Comparison of ENCODE assay signal across 23 mouse cellular contexts in genomic region chr9:50298389-50298788, GRCm38 (mm10). TPM values are rescaled to one million over a fixed set of nuclear protein-coding genes. Genes with fewer than 3 reads are reported as not detected.
DNase-seq lines count a peak whose midpoint lies in the region; ATAC-seq and TF ChIP-seq lines count a peak whose summit lies in the region.
"Had no signal": no experiment of that assay in that cellular context is flagged by ENCODE, and none has a peak within 500 bp of the region (broad histone marks: within the 10 kb centered on the region; RNA-seq: fewer than 3 reads in every experiment).

No protein-coding gene starts in this region.

- ATAC-seq in forebrain, embryonic 14.5 days, result no peak
- no peak for ATAC-seq in forebrain, postnatal 0 days
- ATAC-seq in lung, embryonic 14.5 days (ENCODE audit: insufficient read depth), result peak; percentile 94
- ATAC-seq in megakaryocyte, adult 5-6 weeks (ENCODE audit: poor library complexity, severe bottlenecking), result peak; percentile 79
- ATAC-seq: hindbrain, embryonic 16.5 days; midbrain, embryonic 13.5 days had no signal

- no peaks in the 10 kb centered on the region for H3K27me3 ChIP-seq in forebrain, embryonic 14.5 days (replicated peaks; ENCODE audit: control insufficient read depth, insufficient read depth, low read length)
- H3K27me3 ChIP-seq in forebrain, postnatal 0 days (ENCODE audit: insufficient read depth, low read length), result no peaks in the 10 kb centered on the region
- H3K27me3 ChIP-seq in lung, embryonic 14.5 days (ENCODE audit: insufficient read depth, low read length), result no peaks in the 10 kb centered on the region
- H3K27me3 ChIP-seq in CH12.LX (replicated peaks), result no peaks in the 10 kb centered on the region
- H3K27me3 ChIP-seq: embryonic facial prominence, embryonic 13.5 days; heart, embryonic 13.5 days; liver, embryonic 13.5 days; midbrain, embryonic 13.5 days; neural tube, embryonic 15.5 days had no signal

- TF ChIP-seq CTCF in forebrain, postnatal 0 days (IDR thresholded peaks at IDR 0.05; ENCODE audit: low read depth), result no peak
- TF ChIP-seq CTCF in lung, embryonic 14.5 days (IDR thresholded peaks at IDR 0.05; ENCODE audit: low read depth), result no peak
- no peak for TF ChIP-seq CTCF in CH12.LX (conservative IDR thresholded peaks at IDR 0.05 in 1 of 2, IDR thresholded peaks at IDR 0.05 in 1 of 2; ENCODE audit: low read depth in 2 of 2, low read length in 2 of 2)

- 64% methylated on average over 2 of the region's 2 CpGs for WGBS in forebrain, embryonic 14.5 days
- 57% methylated on average over 2 of the region's 2 CpGs for WGBS in forebrain, postnatal 0 days
- WGBS in lung, embryonic 14.5 days, result 11% methylated on average over 2 of the region's 2 CpGs

- dilution Hi-C loops in CH12.LX (cut with MboI; ENCODE audit: extremely low pct_ligation_motif_present, extremely low pct_unique_long_range_greater_than_20kb, low sequenced_read_pairs), result no loop called here

- TF ChIP-seq EP300 in CH12.LX (IDR thresholded peaks at IDR 0.05; ENCODE audit: low read length), result no peak

- no peaks in the 10 kb centered on the region for H3K36me3 ChIP-seq in forebrain, embryonic 14.5 days (ENCODE audit: control insufficient read depth, insufficient read depth, low read length)
- no peaks in the 10 kb centered on the region for H3K36me3 ChIP-seq in forebrain, postnatal 0 days (ENCODE audit: insufficient read depth)
- no peaks in the 10 kb centered on the region for H3K36me3 ChIP-seq in lung, embryonic 14.5 days (ENCODE audit: insufficient read depth)
- no peaks in the 10 kb centered on the region for H3K36me3 ChIP-seq in CH12.LX (replicated peaks in 1 of 2; ENCODE audit: control insufficient read depth in 1 of 2, insufficient read depth in 1 of 2, low read length in 1 of 2)
- H3K36me3 ChIP-seq: embryonic facial prominence, embryonic 13.5 days; heart, embryonic 13.5 days; liver, embryonic 13.5 days; midbrain, embryonic 13.5 days; neural tube, embryonic 15.5 days had no signal

- TF ChIP-seq RAD21 in CH12.LX (IDR thresholded peaks at IDR 0.05; ENCODE audit: low read depth, low read length), result no peak

- H3K4me1 ChIP-seq in forebrain, embryonic 14.5 days (ENCODE audit: control insufficient read depth, insufficient read depth, low read length), result no peaks in the 10 kb centered on the region
- peaks cover 15% of the 10 kb centered on the region for H3K4me1 ChIP-seq in forebrain, postnatal 0 days (ENCODE audit: insufficient read depth)
- peaks cover under 1% of the 10 kb centered on the region; the same call in 1 of the 2 replicates for H3K4me1 ChIP-seq in lung, embryonic 14.5 days (ENCODE audit: insufficient read depth)
- H3K4me1 ChIP-seq in CH12.LX (ENCODE audit: control insufficient read depth in 1 of 2, insufficient read depth in 2 of 2), result peaks cover 0 to 16% of the 10 kb centered on the region in 2 experiments; a peak in 2 of 4 replicates
- H3K4me1 ChIP-seq: liver, embryonic 13.5 days had no signal

- 0 out of 2 replicates have a peak, but pooled peaks cover 4% of the 10 kb centered on the region for H3K9me3 ChIP-seq in forebrain, embryonic 14.5 days (replicated peaks; ENCODE audit: control insufficient read depth, low read length)
- H3K9me3 ChIP-seq in forebrain, postnatal 0 days (ENCODE audit: low read length), result no peaks in the 10 kb centered on the region
- no peaks in the 10 kb centered on the region; the same call in 1 of the 2 replicates for H3K9me3 ChIP-seq in lung, embryonic 14.5 days (ENCODE audit: low read depth, low read length)
- H3K9me3 ChIP-seq in CH12.LX (replicated peaks; ENCODE audit: low read length), result peaks cover 3% of the 10 kb centered on the region
- H3K9me3 ChIP-seq: embryonic facial prominence, embryonic 13.5 days; liver, embryonic 13.5 days; midbrain, embryonic 13.5 days; neural tube, embryonic 15.5 days had no signal

- no peak for TF ChIP-seq POLR2A in CH12.LX (IDR thresholded peaks at IDR 0.05; ENCODE audit: low read depth, low read length)

- H3K27ac ChIP-seq in forebrain, embryonic 14.5 days (ENCODE audit: low read depth, low read length), result no peak overlapping the region
- H3K27ac ChIP-seq in forebrain, postnatal 0 days (ENCODE audit: low read depth, low read length), result no peak overlapping the region
- H3K27ac ChIP-seq in lung, embryonic 14.5 days (ENCODE audit: low read depth), result no peak overlapping the region
- no peak overlapping the region for H3K27ac ChIP-seq in CH12.LX (ENCODE audit: insufficient read depth, low read depth)
- H3K27ac ChIP-seq: embryonic facial prominence, embryonic 13.5 days; heart, embryonic 13.5 days; liver, embryonic 13.5 days; macrophage; midbrain, embryonic 13.5 days; neural tube, embryonic 15.5 days had no signal

- no peak overlapping the region for H3K4me2 ChIP-seq in forebrain, embryonic 14.5 days (ENCODE audit: low read length)
- H3K4me2 ChIP-seq in forebrain, postnatal 0 days (ENCODE audit: low read depth), result no peak overlapping the region
- no peak overlapping the region for H3K4me2 ChIP-seq in lung, embryonic 14.5 days
- H3K4me2 ChIP-seq in CH12.LX (ENCODE audit: insufficient read depth, low read depth, poor library complexity, severe bottlenecking), result no peak overlapping the region
- H3K4me2 ChIP-seq: embryonic facial prominence, embryonic 13.5 days; heart, embryonic 13.5 days; liver, embryonic 13.5 days; midbrain, embryonic 13.5 days; neural tube, embryonic 15.5 days had no signal

- H3K9ac ChIP-seq in forebrain, embryonic 14.5 days (ENCODE audit: low read length), result no peak overlapping the region
- no peak overlapping the region for H3K9ac ChIP-seq in forebrain, postnatal 0 days
- no peak overlapping the region for H3K9ac ChIP-seq in lung, embryonic 14.5 days
- no peak overlapping the region for H3K9ac ChIP-seq in CH12.LX (ENCODE audit: insufficient read depth, low read depth)
- H3K9ac ChIP-seq: embryonic facial prominence, embryonic 13.5 days; heart, embryonic 13.5 days; liver, embryonic 13.5 days; midbrain, embryonic 13.5 days; neural tube, embryonic 15.5 days had no signal

- DNase-seq in forebrain, embryonic 14.5 days (ENCODE audit: low spot score), result peak; percentile 51
- DNase-seq in forebrain, postnatal 0 days, result no peak
- DNase-seq in lung, embryonic 14.5 days, result peak; percentile 93
- no peak for DNase-seq in lung, postnatal 36 days
- DNase-seq in CH12.LX (ENCODE audit: extremely low read depth), result peak; percentile 50
- DNase-seq in left cerebral cortex, adult 18-20 months (ENCODE audit: low spot score in 2 of 2), result no peak
- DNase-seq in testis, postnatal 14 days (ENCODE audit: low spot score), result no peak
- DNase-seq: adrenal gland, adult 2 months; cerebellum, adult 18-20 months; gastrocnemius, postnatal 36 days; heart, postnatal 4 days; kidney, adult 8-10 months; layer of hippocampus, postnatal 36 days; liver, embryonic 13.5 days; right cerebral cortex, postnatal 4 days had no signal

- no peaks in the 10 kb centered on the region for H3K79me2 ChIP-seq in CH12.LX (replicated peaks; ENCODE audit: control insufficient read depth, extremely low read depth, insufficient read depth, poor library complexity, severe bottlenecking)

- no peak overlapping the region for H3K4me3 ChIP-seq in forebrain, embryonic 14.5 days (ENCODE audit: low read depth, low read length)
- H3K4me3 ChIP-seq in forebrain, postnatal 0 days (ENCODE audit: low read depth, low read length), result no peak overlapping the region
- H3K4me3 ChIP-seq in lung, embryonic 14.5 days (ENCODE audit: low read depth, low read length), result no peak overlapping the region
- H3K4me3 ChIP-seq in CH12.LX (replicated peaks in 1 of 3; ENCODE audit: low read depth in 2 of 3, low read length in 2 of 3, poor library complexity in 1 of 3), result no peak overlapping the region
- H3K4me3 ChIP-seq: embryonic facial prominence, embryonic 13.5 days; heart, embryonic 13.5 days; liver, embryonic 13.5 days; midbrain, embryonic 13.5 days; myocyte; neural tube, embryonic 15.5 days had no signal

- in situ Hi-C loops in CH12.LX (cut with MboI; ENCODE audit: low pct_ligation_motif_present, low pct_unique_long_range_greater_than_20kb, low sequenced_read_pairs), result no loop called here

TF ChIP-seq in CH12.LX, 34 proteins besides CTCF, POLR2A, EP300 and RAD21:
- TF ChIP-seq MEF2A (IDR thresholded peaks at IDR 0.05; ENCODE audit: borderline replicate concordance, low read depth, low read length) (peak; percentile 40; the same call in 1 of the 2 replicates), PAX5 (IDR thresholded peaks at IDR 0.05; ENCODE audit: low read length) (no peak), MAX (IDR thresholded peaks at IDR 0.05; ENCODE audit: low read length) (peak; percentile 50; the same call in 1 of the 2 replicates), MYC (IDR thresholded peaks at IDR 0.05; ENCODE audit: low read depth, low read length) (0 out of 2 replicates have a peak, but pooled peaks have one; percentile 30)

RNA-seq across cellular contexts. Expression of gene Rpl10-ps3, which starts 46.4 kb away (rescaled TPM):
- polyA plus RNA-seq in forebrain, embryonic 14.5 days (2014; fragmentation: Nextera tagmentation; extraction: Ambion mirVana), result 100 and 189 TPM in 2 replicates
- total RNA-seq in forebrain, postnatal 0 days (2014; rRNA removed), result 102 and 154 TPM in 2 replicates
- polyA plus RNA-seq in forebrain, postnatal 0 days (2015; fragmentation: Nextera tagmentation; extraction: Ambion mirVana), result 95.2 and 132 TPM in 2 replicates
- polyA plus RNA-seq in lung, embryonic 14.5 days (2014; fragmentation: Nextera tagmentation; extraction: Ambion mirVana), result 345 and 357 TPM in 2 replicates
- 245 and 373 TPM in 2 replicates for total RNA-seq in CH12.LX (2012; rRNA removed)
- 1,294 and 1,369 TPM in 2 replicates for total RNA-seq in CH12.LX (2014; rRNA removed)
- 2,015 and 2,259 TPM in 2 replicates for polyA plus RNA-seq in CH12.LX (2012; ENCODE audit: insufficient read length, low read depth)
- total RNA-seq in megakaryocyte, adult 5-6 weeks (2015), result 1,226 and 1,246 TPM in 2 replicates
- total RNA-seq in megakaryocyte, adult 5-6 weeks (2017), result 95.0 and 249 TPM in 2 replicates
- 100 to 1,000 TPM; 362 to 376 TPM for total RNA-seq in left cerebral cortex, adult 18-20 months (2021)

Comparison
In these comparisons a context has a peak if more than half of its experiments do, and no peak if none do; other contexts are left out.
1. DNase-seq: peak in forebrain, embryonic 14.5 days (single experiment), lung, embryonic 14.5 days (single experiment) and CH12.LX (single experiment); none in forebrain, postnatal 0 days (single experiment), lung, postnatal 36 days (single experiment), left cerebral cortex, adult 18-20 months (0 of 2) and testis, postnatal 14 days (single experiment).
2. ATAC-seq: peak in lung, embryonic 14.5 days (single experiment) and megakaryocyte, adult 5-6 weeks (single experiment); none in forebrain, embryonic 14.5 days (single experiment) and forebrain, postnatal 0 days (single experiment).